Mouse (Mus musculus): ENCODE measurements around the gene Trpm8. TPM values are rescaled to one million over a fixed set of nuclear protein-coding genes. Genes with fewer than 3 reads are reported as not detected.
A peak's percentile ranks its signal among the peaks of the same experiment; 100 is the strongest.

Trpm8 gene
- polyA plus RNA-seq, 1 experiment from 2014 or later, result 0.01 TPM

- DNase-seq (ENCODE audit: low read depth, low spot score), result no peak
- in situ Hi-C loops (cut with MboI; ENCODE audit: low pct_unique_long_range_greater_than_20kb), result loop anchor here (5.0 kb wide), 3 partner anchors 66 to 769 kb away; no protein-coding TSS in a partner anchor
- no peaks in the 10 kb centered on the region for H3K27me3 ChIP-seq
- POLR2A ChIA-PET, result interaction anchor here (0.5 kb wide), 1 partner anchor 394 kb away, joined by 3 read pairs; no protein-coding TSS in a partner anchor
- no peak for TF ChIP-seq CTCF (IDR thresholded peaks at IDR 0.05)
- no peak for ATAC-seq
- CTCF ChIA-PET, result interaction anchor here (0.9 kb wide), 1 partner anchor 319 kb away, joined by 4 read pairs; no protein-coding TSS in a partner anchor
Measured at GRCm38 (mm10) chr1:88422846-88423395, 145.5 kb downstream of the Trpm8 start.

GRCm38 (mm10) chr1:88424602-88425252 is 147.3 kb downstream of the Trpm8 start:
- peak; percentile 96 for TF ChIP-seq CTCF (IDR thresholded peaks at IDR 0.05)
- CTCF ChIA-PET, result interaction anchor here (1.2 to 2.4 kb wide), 5 partner anchors 31 to 318 kb away, joined by 3 to 12 read pairs (median 4); no protein-coding TSS in a partner anchor
- no peak for DNase-seq (ENCODE audit: low read depth, low spot score)
- ATAC-seq, result no peak
- POLR2A ChIA-PET, result no interaction called here
- in situ Hi-C loops (cut with MboI; ENCODE audit: low pct_unique_long_range_greater_than_20kb), result loop anchor here (5.0 kb wide), 4 partner anchors 67 to 768 kb away; no protein-coding TSS in a partner anchor
- no peaks in the 10 kb centered on the region for H3K27me3 ChIP-seq

- ChIA-PET POLR2A (interaction anchor here (0.6 kb wide), 1 partner anchor 442 kb away, joined by 3 read pairs; no protein-coding TSS in a partner anchor), CTCF (interaction anchor here (1.2 kb wide), 1 partner anchor 28 kb away, joined by 4 read pairs; no protein-coding TSS in a partner anchor)
- in situ Hi-C loops (cut with MboI; ENCODE audit: low pct_unique_long_range_greater_than_20kb), result loop anchor here (5.0 kb wide), 1 partner anchor 314 kb away; no protein-coding TSS in a partner anchor
- TF ChIP-seq CTCF (IDR thresholded peaks at IDR 0.05), result no peak
- H3K27me3 ChIP-seq, result no peaks in the 10 kb centered on the region
- no peak for DNase-seq (ENCODE audit: low read depth, low spot score)
- no peak for ATAC-seq
Measured at GRCm38 (mm10) chr1:88427987-88428741, 150.7 kb downstream of the Trpm8 start.

- in situ Hi-C loops (cut with MboI; ENCODE audit: low pct_unique_long_range_greater_than_20kb), result loop anchor here (5.0 kb wide), 1 partner anchor 313 kb away; no protein-coding TSS in a partner anchor
- ChIA-PET CTCF (interaction anchor here (0.7 to 1.2 kb wide), 2 partner anchors 276 to 313 kb away, joined by 3 to 4 read pairs; no protein-coding TSS in a partner anchor), POLR2A (no interaction called here)
- no peaks in the 10 kb centered on the region for H3K27me3 ChIP-seq
- no peak for ATAC-seq
- no peak for DNase-seq (ENCODE audit: low read depth, low spot score)
- TF ChIP-seq CTCF (IDR thresholded peaks at IDR 0.05), result no peak
Measured at GRCm38 (mm10) chr1:88429413-88429812, 152.0 kb downstream of the Trpm8 start.

GRCm38 (mm10) chr1:88431262-88431661 is 153.8 kb downstream of the Trpm8 start:
- ATAC-seq, result no peak
- ChIA-PET POLR2A (no interaction called here), CTCF (no interaction called here)
- H3K27me3 ChIP-seq, result no peaks in the 10 kb centered on the region
- TF ChIP-seq CTCF (IDR thresholded peaks at IDR 0.05), result no peak
- DNase-seq (ENCODE audit: low read depth, low spot score), result no peak
- in situ Hi-C loops (cut with MboI; ENCODE audit: low pct_unique_long_range_greater_than_20kb), result no loop called here

GRCm38 (mm10) chr1:88432601-88433000 is 155.1 kb downstream of the Trpm8 start:
- no peaks in the 10 kb centered on the region for H3K27me3 ChIP-seq
- CTCF ChIA-PET, result no interaction called here
- TF ChIP-seq CTCF (IDR thresholded peaks at IDR 0.05), result no peak
- no peak for DNase-seq (ENCODE audit: low read depth, low spot score)
- no peak for ATAC-seq
- POLR2A ChIA-PET, result no interaction called here
- in situ Hi-C loops (cut with MboI; ENCODE audit: low pct_unique_long_range_greater_than_20kb), result no loop called here

- no peaks in the 10 kb centered on the region for H3K27me3 ChIP-seq
- POLR2A ChIA-PET, result no interaction called here
- DNase-seq (ENCODE audit: low read depth, low spot score) (no peak), ATAC-seq (no peak)
- in situ Hi-C loops (cut with MboI; ENCODE audit: low pct_unique_long_range_greater_than_20kb), result no loop called here
- CTCF ChIA-PET, result no interaction called here
- no peak for TF ChIP-seq CTCF (IDR thresholded peaks at IDR 0.05)
Measured at GRCm38 (mm10) chr1:88433096-88433883, 155.8 kb downstream of the Trpm8 start.

- DNase-seq (ENCODE audit: low read depth, low spot score) (no peak), ATAC-seq (no peak)
- ChIA-PET POLR2A (no interaction called here), CTCF (no interaction called here)
- in situ Hi-C loops (cut with MboI; ENCODE audit: low pct_unique_long_range_greater_than_20kb), result no loop called here
- H3K27me3 ChIP-seq, result no peaks in the 10 kb centered on the region
- TF ChIP-seq CTCF (IDR thresholded peaks at IDR 0.05), result peak; percentile 75
Measured at GRCm38 (mm10) chr1:88434057-88434456, 156.6 kb downstream of the Trpm8 start.

- in situ Hi-C loops (cut with MboI; ENCODE audit: low pct_unique_long_range_greater_than_20kb), result no loop called here
- TF ChIP-seq CTCF (IDR thresholded peaks at IDR 0.05), result no peak
- ChIA-PET CTCF (interaction anchor here (1.1 to 1.8 kb wide), 3 partner anchors 19 to 305 kb away, joined by 3 to 4 read pairs (median 4); no protein-coding TSS in a partner anchor), POLR2A (interaction anchor here (0.9 kb wide), 1 partner anchor 38 kb away, joined by 3 read pairs; no protein-coding TSS in a partner anchor)
- ATAC-seq (no peak), DNase-seq (ENCODE audit: low read depth, low spot score) (no peak)
- H3K27me3 ChIP-seq, result no peaks in the 10 kb centered on the region
Measured at GRCm38 (mm10) chr1:88437206-88438126, 160.0 kb downstream of the Trpm8 start.

Other genes with a start within 250 kb of the Trpm8 start
- gene Ugt1a10, start 222.3 kb upstream of the Trpm8 start, polyA plus RNA-seq (2021), result 0.14 TPM
- 0.32 TPM for gene Ugt1a9, start 206.9 kb upstream of the Trpm8 start, polyA plus RNA-seq (2021)
- not detected for gene Ugt1a8, start 189.8 kb upstream of the Trpm8 start, polyA plus RNA-seq (2021)
- 46.3 TPM for gene Ugt1a7c, start 182.6 kb upstream of the Trpm8 start, polyA plus RNA-seq (2021)
- 4.2 TPM for gene Ugt1a6b, start 174.4 kb upstream of the Trpm8 start, polyA plus RNA-seq (2021)
- gene Ugt1a6a, start 142.9 kb upstream of the Trpm8 start, polyA plus RNA-seq (2021), result 21.3 TPM
- not detected for gene Ugt1a5, start 111.6 kb upstream of the Trpm8 start, polyA plus RNA-seq (2021)
- gene Ugt1a2, start 77.1 kb upstream of the Trpm8 start, polyA plus RNA-seq (2021), result 5.6 TPM
- gene Dnajb3, start 71.9 kb upstream of the Trpm8 start, polyA plus RNA-seq (2021), result not detected
- gene Ugt1a1, start 65.7 kb upstream of the Trpm8 start, polyA plus RNA-seq (2021), result 0.98 TPM
- gene Mroh2a, start 50.7 kb upstream of the Trpm8 start, polyA plus RNA-seq (2021), result 2.3 TPM
- gene Hjurp, start within 50 bp of the Trpm8 start, polyA plus RNA-seq (2021), result 56.0 TPM
- 0.09 TPM for gene Spp2, start 129.3 kb downstream of the Trpm8 start, polyA plus RNA-seq (2021)
- not detected for gene Glrp1, start 232.4 kb downstream of the Trpm8 start, polyA plus RNA-seq (2021)